Mouse (Mus musculus): ENCODE results near the gene Cldn24. TPM values are rescaled to one million over a fixed set of nuclear protein-coding genes. Genes with fewer than 3 reads are reported as not detected.
A peak's percentile ranks its signal among the peaks of the same experiment; 100 is the strongest.
"Not testable (repeated sequence)": the region's sequence is repeated elsewhere in the genome, so short reads cannot be mapped to it uniquely, and the experiment has no call there.

Cldn24 gene
- polyA plus RNA-seq, 2 experiments = not detected

GRCm38 (mm10) chr8:47819034-47819433 is 2.9 kb upstream of the Cldn24 start:
- Histone ChIP-seq H3K9ac (ENCODE audit: low read depth, low read length, severe bottlenecking) (no peak overlapping the region), H3K4me3 (replicated peaks; ENCODE audit: low read length) (no peak overlapping the region), H3K9me3 (ENCODE audit: control insufficient read depth, low read length) (no peaks in the 10 kb centered on the region), H3K36me3 (ENCODE audit: control insufficient read depth, insufficient read depth, low read length) (no peaks in the 10 kb centered on the region), H3K4me2 (replicated peaks; ENCODE audit: low read depth, low read length, severe bottlenecking) (no peak overlapping the region), H3K27me3 (ENCODE audit: control insufficient read depth, insufficient read depth, low read length) (no peaks in the 10 kb centered on the region), H3K27ac (replicated peaks; ENCODE audit: low read depth, low read length) (no peak overlapping the region), H3K4me1 (ENCODE audit: control insufficient read depth, insufficient read depth, low read length) (peaks cover 3% of the 10 kb centered on the region; the same call in 1 of the 2 replicates)
- ATAC-seq (ENCODE audit: low FRiP score, low read depth) (no peak), DNase-seq (ENCODE audit: low spot score) (no peak)
- 91% methylated on average over 8 of the region's 8 CpGs for WGBS
- TF ChIP-seq POLR2A (IDR thresholded peaks at IDR 0.05; ENCODE audit: borderline replicate concordance, extremely low read depth, insufficient read depth, insufficient read length) = no peak

GRCm38 (mm10) chr8:47820914-47821772 is 800 bp upstream of the Cldn24 start:
- WGBS = 84% methylated on average over 20 of the region's 20 CpGs
- Histone ChIP-seq H3K36me3 (ENCODE audit: control insufficient read depth, insufficient read depth, low read length) (no peaks in the 10 kb centered on the region), H3K4me2 (replicated peaks; ENCODE audit: low read depth, low read length, severe bottlenecking) (no peak overlapping the region), H3K9ac (ENCODE audit: low read depth, low read length, severe bottlenecking) (no peak overlapping the region), H3K4me1 (ENCODE audit: control insufficient read depth, insufficient read depth, low read length) (peaks cover 3% of the 10 kb centered on the region; the same call in 1 of the 2 replicates), H3K9me3 (ENCODE audit: control insufficient read depth, low read length) (no peaks in the 10 kb centered on the region), H3K4me3 (replicated peaks; ENCODE audit: low read length) (no peak overlapping the region), H3K27ac (replicated peaks; ENCODE audit: low read depth, low read length) (no peak overlapping the region), H3K27me3 (ENCODE audit: control insufficient read depth, insufficient read depth, low read length) (no peaks in the 10 kb centered on the region)
- DNase-seq (ENCODE audit: low spot score) = no peak
- no peak for ATAC-seq (ENCODE audit: low FRiP score, low read depth)
- no peak for TF ChIP-seq POLR2A (IDR thresholded peaks at IDR 0.05; ENCODE audit: borderline replicate concordance, extremely low read depth, insufficient read depth, insufficient read length)

GRCm38 (mm10) chr8:47822541-47822940 is 598 bp downstream of the Cldn24 start:
- 72% methylated on average over 7 of the region's 9 CpGs for WGBS
- H3K9ac ChIP-seq (ENCODE audit: low read depth, low read length, severe bottlenecking); H3K27ac ChIP-seq (replicated peaks; ENCODE audit: low read depth, low read length); H3K27me3 ChIP-seq (ENCODE audit: control insufficient read depth, insufficient read depth, low read length); H3K4me3 ChIP-seq (replicated peaks; ENCODE audit: low read length); H3K4me2 ChIP-seq (replicated peaks; ENCODE audit: low read depth, low read length, severe bottlenecking); H3K36me3 ChIP-seq (ENCODE audit: control insufficient read depth, insufficient read depth, low read length); H3K4me1 ChIP-seq (ENCODE audit: control insufficient read depth, insufficient read depth, low read length); ATAC-seq (ENCODE audit: low FRiP score, low read depth); H3K9me3 ChIP-seq (ENCODE audit: control insufficient read depth, low read length); DNase-seq (ENCODE audit: low spot score): not testable (repeated sequence)

GRCm38 (mm10) chr8:47823777-47824176 is 1.8 kb downstream of the Cldn24 start:
- H3K4me2 ChIP-seq (replicated peaks; ENCODE audit: low read depth, low read length, severe bottlenecking) = no peak overlapping the region
- no peak for ATAC-seq (ENCODE audit: low FRiP score, low read depth)
- peaks cover 3% of the 10 kb centered on the region; the same call in 1 of the 2 replicates for H3K4me1 ChIP-seq (ENCODE audit: control insufficient read depth, insufficient read depth, low read length)
- H3K36me3 ChIP-seq (ENCODE audit: control insufficient read depth, insufficient read depth, low read length) = peaks cover 12% of the 10 kb centered on the region
- peak; percentile 20 for DNase-seq (ENCODE audit: low spot score)
- no peaks in the 10 kb centered on the region for H3K9me3 ChIP-seq (ENCODE audit: control insufficient read depth, low read length)
- no peak for TF ChIP-seq POLR2A (IDR thresholded peaks at IDR 0.05; ENCODE audit: borderline replicate concordance, extremely low read depth, insufficient read depth, insufficient read length)
- H3K9ac ChIP-seq (ENCODE audit: low read depth, low read length, severe bottlenecking) = no peak overlapping the region
- H3K27me3 ChIP-seq (ENCODE audit: control insufficient read depth, insufficient read depth, low read length) = no peaks in the 10 kb centered on the region
- 57% methylated on average over 10 of the region's 10 CpGs for WGBS
- no peak overlapping the region for H3K4me3 ChIP-seq (replicated peaks; ENCODE audit: low read length)
- H3K27ac ChIP-seq (replicated peaks; ENCODE audit: low read depth, low read length) = no peak overlapping the region

- no peaks in the 10 kb centered on the region for H3K27me3 ChIP-seq (ENCODE audit: control insufficient read depth, insufficient read depth, low read length)
- no peak for ATAC-seq (ENCODE audit: low FRiP score, low read depth)
- H3K9ac ChIP-seq (ENCODE audit: low read depth, low read length, severe bottlenecking) = no peak within 1 kb of the TSS
- no peak within 1 kb of the TSS for H3K27ac ChIP-seq (replicated peaks; ENCODE audit: low read depth, low read length)
- no peak within 1 kb of the TSS for H3K4me3 ChIP-seq (replicated peaks; ENCODE audit: low read length)
- peaks cover 16% of the 10 kb centered on the region for H3K36me3 ChIP-seq (ENCODE audit: control insufficient read depth, insufficient read depth, low read length)
- peaks cover 3% of the 10 kb centered on the region; the same call in 1 of the 2 replicates for H3K4me1 ChIP-seq (ENCODE audit: control insufficient read depth, insufficient read depth, low read length)
- no peak for TF ChIP-seq POLR2A (IDR thresholded peaks at IDR 0.05; ENCODE audit: borderline replicate concordance, extremely low read depth, insufficient read depth, insufficient read length)
- DNase-seq (ENCODE audit: low spot score) = no peak
- WGBS = 74% methylated on average over 13 of the region's 13 CpGs
- H3K4me2 ChIP-seq (replicated peaks; ENCODE audit: low read depth, low read length, severe bottlenecking) = no peak within 1 kb of the TSS
- no peaks in the 10 kb centered on the region for H3K9me3 ChIP-seq (ENCODE audit: control insufficient read depth, low read length)
Measured at GRCm38 (mm10) chr8:47824182-47824581, 2.2 kb downstream of the Cldn24 start, which contains the start of gene Cldn22. Gene Cldn22 (plus strand): TSS chr8:47824482.
